Comparison of ENCODE assay signal across 27 mouse cellular contexts in genomic region chr9:107330791-107331190, GRCm38 (mm10). TPM values are rescaled to one million over a fixed set of nuclear protein-coding genes. Genes with fewer than 3 reads are reported as not detected.
"Had no signal": no experiment of that assay in that cellular context is flagged by ENCODE, and none has a peak within 500 bp of the region (broad histone marks: within the 10 kb centered on the region; RNA-seq: fewer than 3 reads in every experiment).

No protein-coding gene starts in this region.

- H3K27me3 ChIP-seq: heart, embryonic 12.5 days; hindbrain, embryonic 12.5 days; intestine, embryonic 15.5 days; limb, embryonic 12.5 days; liver, embryonic 13.5 days; liver, embryonic 15.5 days had no signal

- DNase-seq: gastrocnemius, adult 2 months; gastrocnemius, postnatal 10 days; gastrocnemius, postnatal 25 days; heart, adult 18-20 months; heart, postnatal 10 days; heart, postnatal 4 days; kidney, postnatal 14 days; liver; liver, embryonic 13.5 days; liver, postnatal 0 days had no signal

- H3K27ac ChIP-seq: gastrocnemius, adult 2 months; heart, embryonic 10.5 days; hindbrain, embryonic 10.5 days; hindbrain, embryonic 12.5 days; hindbrain, embryonic 14.5 days; intestine, embryonic 15.5 days; kidney, postnatal 0 days; layer of hippocampus, adult 2 months; left cerebral cortex, adult 2 months; limb, embryonic 10.5 days; limb, embryonic 12.5 days; liver, embryonic 13.5 days; liver, embryonic 15.5 days had no signal

- H3K4me3 ChIP-seq: gastrocnemius, adult 2 months; heart, embryonic 10.5 days; heart, embryonic 12.5 days; hindbrain, embryonic 10.5 days; hindbrain, embryonic 12.5 days; intestine, embryonic 15.5 days; layer of hippocampus, adult 2 months; left cerebral cortex, adult 2 months; limb, embryonic 10.5 days; limb, embryonic 12.5 days; liver, embryonic 13.5 days; liver, embryonic 15.5 days had no signal

- ATAC-seq: hindbrain, embryonic 16.5 days; inflammation-experienced regulatory T-cells, adult 6 months; intestine, embryonic 15.5 days; intestine, postnatal 0 days; liver, postnatal 0 days had no signal

- H3K4me1 ChIP-seq: heart, embryonic 10.5 days; heart, embryonic 12.5 days; hindbrain, embryonic 12.5 days; limb, embryonic 12.5 days; liver, embryonic 13.5 days had no signal

- H3K4me2 ChIP-seq: heart, embryonic 12.5 days; hindbrain, embryonic 12.5 days; hindbrain, embryonic 14.5 days; intestine, embryonic 15.5 days; limb, embryonic 12.5 days; liver, embryonic 11.5 days; liver, embryonic 13.5 days; liver, embryonic 15.5 days had no signal

- H3K9ac ChIP-seq: heart, embryonic 12.5 days; hindbrain, embryonic 12.5 days; hindbrain, embryonic 14.5 days; intestine, embryonic 15.5 days; limb, embryonic 12.5 days; liver, embryonic 13.5 days; liver, embryonic 15.5 days; liver, postnatal 0 days had no signal

- H3K36me3 ChIP-seq: intestine, embryonic 15.5 days; liver, embryonic 15.5 days had no signal

- H3K9me3 ChIP-seq: heart, embryonic 10.5 days; heart, embryonic 12.5 days; hindbrain, embryonic 10.5 days; hindbrain, embryonic 12.5 days; intestine, embryonic 15.5 days; limb, embryonic 10.5 days; limb, embryonic 12.5 days; liver, embryonic 13.5 days; liver, embryonic 15.5 days had no signal

RNA-seq across cellular contexts. Expression of gene 6430571L13Rik, which starts 9.6 kb away (rescaled TPM):
- total RNA-seq: granulocyte monocyte progenitor cell, adult 5-6 weeks had no signal
